Mouse (Mus musculus) heart, embryonic 15.5 days (tissue): ENCODE results near the gene Pde4dip. TPM values are rescaled to one million over a fixed set of nuclear protein-coding genes. Genes with fewer than 3 reads are reported as not detected.

Source experiments
- microRNA-seq: library from miRNA; unstranded; fragments of <30 nt; microRNA quantifications from one replicate; pipeline ENCODE4, GENCODE M21; 2016
- polyA plus RNA-seq: library from polyadenylated mRNA; unstranded; fragments of >200 nt; fragmentation: Nextera tagmentation; extraction: Ambion mirVana; gene quantifications from 2 replicates; pipeline ENCODE4 v1.2.1, GENCODE M21; 2015

Pde4dip gene
- polyA plus RNA-seq, 1 experiment from 2014 or later: 99.0 TPM

Small RNA genes lying within 50 kb of the gene (microRNA-seq; reads per million reads assigned to microRNA genes)
- not detected for gene Mir7225

Other genes starting within 250 kb of the Pde4dip start
- 14.0 and 15.5 TPM in 2 replicates for gene Prkab2, start 230.5 kb downstream of the Pde4dip start, polyA plus RNA-seq
- not detected in 2 replicates for gene Gm17651, start 214.0 kb downstream of the Pde4dip start, polyA plus RNA-seq
- 98.1 and 118 TPM in 2 replicates for gene Sec22b, start 12.5 kb upstream of the Pde4dip start, polyA plus RNA-seq
- gene Notch2, start 124.8 kb upstream of the Pde4dip start, polyA plus RNA-seq: 11.5 and 15.7 TPM in 2 replicates